Mouse (Mus musculus): ENCODE results near the gene Ndufs4. TPM values are rescaled to one million over a fixed set of nuclear protein-coding genes. Genes with fewer than 3 reads are reported as not detected.

The Ndufs4 gene
- polyA plus RNA-seq, 1 experiment from 2014 or later, result 420 TPM

DNA sequence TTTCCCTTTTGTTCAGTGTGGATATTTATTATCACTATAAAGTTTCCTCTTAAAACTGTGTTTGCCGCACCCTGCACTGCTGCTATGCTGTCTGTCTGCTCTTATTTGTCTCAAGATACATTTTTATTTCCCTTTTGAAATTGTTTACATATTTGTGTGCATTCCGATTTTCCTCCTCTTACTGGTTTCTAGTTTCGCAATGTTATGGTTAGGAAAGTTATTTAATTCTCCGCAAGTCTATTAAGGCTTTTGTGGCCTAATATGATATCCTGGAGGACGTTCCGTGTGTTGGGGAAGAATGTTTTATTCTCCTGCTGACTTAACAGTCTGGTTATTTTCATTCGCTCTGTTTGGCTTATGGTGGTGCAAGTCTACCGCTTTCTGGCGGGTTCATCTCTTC, 120.3 kb downstream of the Ndufs4 start:
- H3K27me3 ChIP-seq, result no peaks in the 10 kb centered on the region
- no peaks in the 10 kb centered on the region for H3K4me1 ChIP-seq (replicated peaks)
- ATAC-seq (ENCODE audit: low read depth), result no peak
- H3K27ac ChIP-seq (replicated peaks), result no peak overlapping the region
- 90% methylated on average over 9 of the region's 9 CpGs for WGBS
- no peak overlapping the region for H3K4me2 ChIP-seq
- no peaks in the 10 kb centered on the region for H3K9me3 ChIP-seq
- H3K9ac ChIP-seq, result no peak overlapping the region
- H3K36me3 ChIP-seq, result no peaks in the 10 kb centered on the region
- H3K4me3 ChIP-seq, result no peak overlapping the region

DNA sequence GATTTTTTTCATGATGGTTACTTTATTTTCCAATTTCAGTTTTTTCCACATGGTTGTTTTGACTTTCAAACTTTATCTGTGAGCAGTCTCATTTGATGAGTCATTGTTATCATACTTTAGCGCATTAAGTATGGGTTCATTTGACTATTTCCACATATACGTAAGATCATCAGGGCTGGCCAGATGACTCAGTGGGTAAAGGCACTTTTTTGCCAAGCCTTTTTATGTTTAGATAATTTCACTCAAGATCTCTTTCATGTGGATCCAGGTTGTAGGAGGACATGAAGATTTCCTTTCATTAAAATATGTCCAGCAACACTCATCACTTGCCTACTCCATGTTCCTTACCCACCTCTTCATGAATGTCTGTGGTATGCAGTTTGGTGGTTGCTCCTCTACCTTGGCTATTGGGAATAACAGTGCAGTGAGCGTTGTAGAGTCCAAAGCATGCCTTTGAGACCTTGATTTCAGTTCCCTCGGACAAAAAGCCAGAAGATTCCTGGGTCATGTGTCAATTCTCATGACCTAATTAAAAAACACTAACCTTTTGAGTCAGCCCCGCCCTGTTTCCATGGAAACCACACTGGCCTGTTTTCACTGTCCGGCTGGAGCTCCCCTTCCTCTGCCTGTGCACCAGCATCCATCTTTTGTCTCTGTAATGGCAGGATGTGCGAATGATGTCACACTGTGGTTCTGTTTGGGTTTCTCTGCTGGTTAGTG, 127.4 kb downstream of the Ndufs4 start:
- Histone ChIP-seq H3K27me3 (no peaks in the 10 kb centered on the region), H3K4me1 (replicated peaks) (no peaks in the 10 kb centered on the region), H3K27ac (replicated peaks) (no peak overlapping the region), H3K4me3 (no peak overlapping the region), H3K9me3 (no peaks in the 10 kb centered on the region), H3K4me2 (no peak overlapping the region), H3K9ac (no peak overlapping the region), H3K36me3 (no peaks in the 10 kb centered on the region)
- no peak for ATAC-seq (ENCODE audit: low read depth)
- 52% methylated on average over 7 of the region's 7 CpGs for WGBS

DNA sequence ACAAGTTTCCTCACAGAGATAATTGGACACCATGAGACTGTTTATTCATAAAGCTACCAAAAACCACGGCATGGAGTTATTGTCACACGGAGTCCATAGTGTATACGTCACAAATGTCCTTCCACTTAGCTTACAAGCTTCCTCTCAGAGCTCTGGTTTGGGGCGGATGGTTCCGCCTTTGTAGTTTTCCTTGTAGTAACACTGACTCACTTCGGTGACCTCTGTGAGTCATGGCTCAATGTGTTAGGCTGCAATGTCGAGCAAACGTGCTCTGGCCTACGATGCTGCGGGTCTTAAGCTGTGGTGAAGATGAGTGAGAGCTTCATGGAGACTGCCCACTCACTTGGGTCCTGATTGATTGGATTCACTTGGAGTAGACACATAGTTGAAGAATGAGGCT, 133.4 kb downstream of the Ndufs4 start:
- no peak overlapping the region for H3K4me2 ChIP-seq
- ATAC-seq (ENCODE audit: low read depth), result no peak
- H3K4me3 ChIP-seq, result no peak overlapping the region
- no peaks in the 10 kb centered on the region for H3K4me1 ChIP-seq (replicated peaks)
- no peak overlapping the region for H3K9ac ChIP-seq
- no peak overlapping the region for H3K27ac ChIP-seq (replicated peaks)
- no peaks in the 10 kb centered on the region for H3K9me3 ChIP-seq
- 91% methylated on average over 10 of the region's 10 CpGs for WGBS
- no peaks in the 10 kb centered on the region for H3K27me3 ChIP-seq
- H3K36me3 ChIP-seq, result no peaks in the 10 kb centered on the region

Other genes with a start within 250 kb of the Ndufs4 start
- gene Fst, start 70.7 kb upstream of the Ndufs4 start, polyA plus RNA-seq (2015; fragmentation: Nextera tagmentation; extraction: Ambion mirVana), result 9.6 and 12.1 TPM in 2 replicates